Mouse (Mus musculus) urinary bladder, postnatal 0 days (tissue): Measurements from ENCODE around the gene Stk19. TPM values are rescaled to one million over a fixed set of nuclear protein-coding genes. Genes with fewer than 3 reads are reported as not detected.

Source experiments
- microRNA-seq: library from miRNA; unstranded; fragments of <30 nt; microRNA quantifications from one replicate; pipeline ENCODE4, GENCODE M21; 2016
- polyA plus RNA-seq: library from polyadenylated mRNA; unstranded; fragments of >200 nt; fragmentation: Nextera tagmentation; extraction: Ambion mirVana; gene quantifications from 2 replicates; pipeline ENCODE4 v1.2.1, GENCODE M21; 2015

Gene Stk19
- polyA plus RNA-seq: 22.1 and 24.9 TPM in 2 replicates

GRCm38 (mm10) chr17:34836856-34837221, at the start of gene Stk19, which contains the start of gene Dxo:
TSS of gene Stk19 (minus strand) at chr17:34836945.
TSS of gene Dxo (plus strand) at chr17:34837019.

GRCm38 (mm10) chr17:34881683-34882310, 45.1 kb upstream of the Stk19 start, which contains the start of gene Gm20547:
TSS of gene Gm20547 (minus strand) at chr17:34882042.

GRCm38 (mm10) chr17:34879336-34879879, 42.7 kb upstream of the Stk19 start, which contains the start of gene Zbtb12:
TSS of gene Zbtb12 (plus strand) at chr17:34879483.

GRCm38 (mm10) chr17:34862416-34863081, 25.8 kb upstream of the Stk19 start, which contains the start of gene Cfb:
TSS of gene Cfb (minus strand) at chr17:34862518.

GRCm38 (mm10) chr17:34849722-34850516, 13.2 kb upstream of the Stk19 start, which contains the start of the genes Skiv2l and Nelfe:
TSS of gene Skiv2l (minus strand) at chr17:34850210.
TSS of gene Nelfe (plus strand) at chr17:34850391.

GRCm38 (mm10) chr17:34804301-34804700, 32.4 kb downstream of the Stk19 start, which contains the start of gene Cyp21a1:
TSS of gene Cyp21a1 (minus strand) at chr17:34804561.

Small RNA genes lying within 50 kb of the gene (microRNA-seq; reads per million reads assigned to microRNA genes)
- gene Mir6970: not detected
- 2.2 reads per million for gene Mir6971
- not detected for gene Mir6972

Other genes starting within 250 kb of the Stk19 start
- gene Gpsm3, start 247.1 kb downstream of the Stk19 start, polyA plus RNA-seq: 11.3 and 21.2 TPM in 2 replicates
- 4.4 and 4.6 TPM in 2 replicates for gene Pbx2, start 245.7 kb downstream of the Stk19 start, polyA plus RNA-seq
- gene Ager, start 239.1 kb downstream of the Stk19 start, polyA plus RNA-seq: 3.3 TPM in 2 replicates
- gene Rnf5, start 233.3 kb downstream of the Stk19 start, polyA plus RNA-seq: 60.2 and 63.2 TPM in 2 replicates
- gene Agpat1, start 232.7 kb downstream of the Stk19 start, polyA plus RNA-seq: 38.4 and 38.6 TPM in 2 replicates
- gene Egfl8, start 221.0 kb downstream of the Stk19 start, polyA plus RNA-seq: 3.3 and 4.4 TPM in 2 replicates
- gene Ppt2, start 208.4 kb downstream of the Stk19 start, polyA plus RNA-seq: 24.8 and 24.9 TPM in 2 replicates
- gene Prrt1, start 207.4 kb downstream of the Stk19 start, polyA plus RNA-seq: 1.0 and 1.1 TPM in 2 replicates
- 10.7 and 11.7 TPM in 2 replicates for gene Fkbpl, start 192.2 kb downstream of the Stk19 start, polyA plus RNA-seq
- gene Atf6b, start 189.8 kb downstream of the Stk19 start, polyA plus RNA-seq: 42.0 and 42.9 TPM in 2 replicates
- gene Tnxb, start 166.4 kb downstream of the Stk19 start, polyA plus RNA-seq: 5.9 and 6.1 TPM in 2 replicates
- 6.9 and 10.8 TPM in 2 replicates for gene C4b, start 93.1 kb downstream of the Stk19 start, polyA plus RNA-seq
- gene Cyp21a1, start 32.4 kb downstream of the Stk19 start, polyA plus RNA-seq: not detected in 2 replicates
- 25.1 and 25.6 TPM in 2 replicates for gene Dxo, start 74 bp upstream of the Stk19 start, polyA plus RNA-seq
- 25.2 and 29.7 TPM in 2 replicates for gene Skiv2l, start 13.3 kb upstream of the Stk19 start, polyA plus RNA-seq
- gene Nelfe, start 13.4 kb upstream of the Stk19 start, polyA plus RNA-seq: 50.7 and 59.0 TPM in 2 replicates
- gene Cfb, start 25.6 kb upstream of the Stk19 start, polyA plus RNA-seq: 15.6 and 19.3 TPM in 2 replicates
- 0.53 and 0.86 TPM in 2 replicates for gene Zbtb12, start 42.5 kb upstream of the Stk19 start, polyA plus RNA-seq
- not detected in 2 replicates for gene Gm20547, start 45.1 kb upstream of the Stk19 start, polyA plus RNA-seq
- gene C2, start 61.3 kb upstream of the Stk19 start, polyA plus RNA-seq: 8.9 and 9.3 TPM in 2 replicates
- gene Ehmt2, start 61.5 kb upstream of the Stk19 start, polyA plus RNA-seq: 25.2 and 27.2 TPM in 2 replicates
- gene Slc44a4, start 77.5 kb upstream of the Stk19 start, polyA plus RNA-seq: 2.6 and 3.3 TPM in 2 replicates
- gene Neu1, start 94.3 kb upstream of the Stk19 start, polyA plus RNA-seq: 23.2 and 28.5 TPM in 2 replicates
- 4.5 and 5.2 TPM in 2 replicates for gene Hspa1b, start 122.3 kb upstream of the Stk19 start, polyA plus RNA-seq
- gene Gm20481, start 133.0 kb upstream of the Stk19 start, polyA plus RNA-seq: not detected in 2 replicates
- gene Hspa1a, start 135.2 kb upstream of the Stk19 start, polyA plus RNA-seq: 36.7 and 39.4 TPM in 2 replicates
- 0.16 and 0.25 TPM in 2 replicates for gene Hspa1l, start 135.8 kb upstream of the Stk19 start, polyA plus RNA-seq
- gene Lsm2, start 144.9 kb upstream of the Stk19 start, polyA plus RNA-seq: 82.1 and 83.5 TPM in 2 replicates
- 42.0 and 44.7 TPM in 2 replicates for gene Vars, start 164.0 kb upstream of the Stk19 start, polyA plus RNA-seq
- gene Vwa7, start 179.6 kb upstream of the Stk19 start, polyA plus RNA-seq: 0.19 and 0.24 TPM in 2 replicates
- 1.3 and 1.7 TPM in 2 replicates for gene Sapcd1, start 191.1 kb upstream of the Stk19 start, polyA plus RNA-seq
- 0.88 and 1.3 TPM in 2 replicates for gene Msh5, start 209.8 kb upstream of the Stk19 start, polyA plus RNA-seq
- gene Clic1, start 213.0 kb upstream of the Stk19 start, polyA plus RNA-seq: 240 and 276 TPM in 2 replicates
- gene Ddah2, start 222.1 kb upstream of the Stk19 start, polyA plus RNA-seq: 118 and 126 TPM in 2 replicates
- gene Ly6g6c, start 228.4 kb upstream of the Stk19 start, polyA plus RNA-seq: 0.45 and 0.58 TPM in 2 replicates
- gene Mpig6b, start 229.2 kb upstream of the Stk19 start, polyA plus RNA-seq: 0.42 and 1.7 TPM in 2 replicates
- 8.2 and 8.3 TPM in 2 replicates for gene Ly6g6e, start 240.0 kb upstream of the Stk19 start, polyA plus RNA-seq
- gene Ly6g6d, start 241.1 kb upstream of the Stk19 start, polyA plus RNA-seq: 1.6 and 2.2 TPM in 2 replicates
- gene Ly6g6f, start 248.7 kb upstream of the Stk19 start, polyA plus RNA-seq: 0.18 TPM in 1 of 2 replicates, not detected in the other